Mouse (Mus musculus): ENCODE results near the gene Adcy1. TPM values are rescaled to one million over a fixed set of nuclear protein-coding genes. Genes with fewer than 3 reads are reported as not detected.
A peak's percentile ranks its signal among the peaks of the same experiment; 100 is the strongest.

Adcy1 gene
- total RNA-seq, 1 experiment from 2014 or later, result not detected

DNA sequence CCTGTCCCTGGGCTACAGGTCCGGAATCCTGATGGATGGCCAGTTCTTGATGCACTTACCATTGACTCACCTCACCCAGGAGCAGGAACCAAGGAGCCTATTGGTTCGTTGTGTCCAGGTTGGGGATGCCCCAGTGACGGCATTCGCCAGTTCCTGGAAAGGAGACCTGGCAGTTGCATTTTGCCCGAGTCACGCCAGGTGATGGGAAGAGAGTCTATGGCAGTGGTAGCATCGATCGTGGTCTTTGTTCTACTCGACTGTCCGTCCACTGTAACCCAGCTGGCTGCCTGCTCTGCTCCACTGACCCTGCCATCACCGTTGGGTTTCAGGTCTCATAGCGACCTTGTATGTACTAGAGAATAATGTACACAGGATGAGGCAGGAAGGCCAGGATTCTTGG lies 89.1 kb downstream of the Adcy1 start:
- no peak for ATAC-seq (replicated peaks in 1 of 2; ENCODE audit: insufficient read depth in 1 of 2, low FRiP score in 2 of 2, low TSS enrichment in 1 of 2, low read depth in 1 of 2, poor library complexity in 2 of 2, severe bottlenecking in 2 of 2)

DNA sequence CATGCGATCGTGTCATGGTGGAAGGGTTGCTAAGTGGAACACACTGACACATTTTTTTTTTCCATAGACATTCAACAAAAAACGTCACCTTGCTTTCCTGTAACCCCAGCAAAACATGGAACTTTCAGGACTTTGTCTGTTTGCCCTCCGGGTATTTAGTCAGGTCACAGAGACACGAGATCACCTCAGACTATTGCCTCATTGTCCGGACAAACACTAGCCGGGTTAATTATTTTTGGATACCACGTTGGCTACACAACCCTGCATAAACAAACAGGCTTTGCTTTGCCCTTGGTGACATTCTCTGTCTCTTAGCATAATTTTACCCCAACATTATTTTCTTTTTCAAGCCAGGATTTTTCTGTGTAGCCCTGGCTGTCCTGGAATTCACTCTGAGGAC lies 89.8 kb downstream of the Adcy1 start:
- ATAC-seq (replicated peaks in 1 of 2; ENCODE audit: insufficient read depth in 1 of 2, low FRiP score in 2 of 2, low TSS enrichment in 1 of 2, low read depth in 1 of 2, poor library complexity in 2 of 2, severe bottlenecking in 2 of 2), result no peak

DNA sequence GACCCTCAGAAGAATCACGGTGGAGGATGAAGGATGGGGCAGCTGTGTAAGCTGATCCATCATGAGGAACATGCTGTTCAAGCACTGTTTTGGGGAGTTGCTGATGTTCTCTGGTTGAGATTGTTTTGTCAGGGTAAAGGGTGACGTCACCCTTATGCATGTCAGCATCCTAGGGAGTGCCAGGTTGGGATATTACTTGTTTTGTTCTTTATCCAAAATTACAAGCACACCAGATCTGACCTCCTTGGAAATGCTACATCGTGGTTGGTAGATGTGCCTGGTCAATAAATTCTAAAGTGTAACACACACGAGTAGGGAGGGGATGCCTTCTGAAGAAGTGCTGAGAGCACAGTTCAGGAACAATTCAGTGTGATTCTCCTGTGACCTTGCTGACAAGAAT lies 93.1 kb downstream of the Adcy1 start:
- no peak for ATAC-seq (replicated peaks in 1 of 2; ENCODE audit: insufficient read depth in 1 of 2, low FRiP score in 2 of 2, low TSS enrichment in 1 of 2, low read depth in 1 of 2, poor library complexity in 2 of 2, severe bottlenecking in 2 of 2)

DNA sequence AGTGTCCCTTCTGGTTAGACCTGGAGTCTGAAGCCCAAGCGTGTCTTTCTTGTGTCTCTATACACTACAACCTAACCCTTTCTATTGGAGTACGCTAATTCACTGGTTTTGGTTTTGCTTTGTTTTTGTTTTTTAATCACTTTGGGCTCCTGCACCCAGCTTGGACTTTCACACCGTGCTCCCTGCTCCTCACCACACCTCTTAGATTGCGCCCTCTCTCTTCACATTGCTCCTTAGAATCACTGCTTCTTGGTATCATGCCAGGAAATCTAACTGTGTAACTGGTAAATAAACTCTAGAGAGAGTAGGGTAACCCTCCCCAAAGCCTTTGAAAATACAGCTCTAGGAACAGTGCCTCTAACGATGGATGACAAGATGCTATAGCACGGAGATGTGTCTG lies 94.9 kb downstream of the Adcy1 start:
- ATAC-seq (replicated peaks in 1 of 2; ENCODE audit: insufficient read depth in 1 of 2, low FRiP score in 2 of 2, low TSS enrichment in 1 of 2, low read depth in 1 of 2, poor library complexity in 2 of 2, severe bottlenecking in 2 of 2), result no peak

DNA sequence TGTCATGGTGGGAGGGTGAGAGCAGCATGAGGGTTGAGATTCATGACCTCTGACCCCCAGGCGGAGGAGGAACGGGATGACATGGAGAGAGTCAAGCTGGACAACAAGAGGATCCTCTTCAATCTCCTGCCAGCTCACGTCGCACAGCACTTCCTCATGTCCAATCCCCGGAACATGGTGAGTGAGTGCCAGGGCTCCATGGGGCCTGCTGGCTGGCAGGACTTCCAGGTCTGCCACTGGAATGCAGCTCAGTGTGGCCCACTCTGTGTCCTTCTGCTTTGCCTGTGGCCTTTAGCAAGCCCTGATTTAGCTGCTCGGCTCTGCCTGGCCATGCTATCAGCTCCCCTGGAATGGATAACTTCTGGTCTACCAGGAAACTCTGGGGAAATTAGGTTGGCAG lies 96.9 kb downstream of the Adcy1 start:
- no peak for ATAC-seq (replicated peaks in 1 of 2; ENCODE audit: insufficient read depth in 1 of 2, low FRiP score in 2 of 2, low TSS enrichment in 1 of 2, low read depth in 1 of 2, poor library complexity in 2 of 2, severe bottlenecking in 2 of 2)

DNA sequence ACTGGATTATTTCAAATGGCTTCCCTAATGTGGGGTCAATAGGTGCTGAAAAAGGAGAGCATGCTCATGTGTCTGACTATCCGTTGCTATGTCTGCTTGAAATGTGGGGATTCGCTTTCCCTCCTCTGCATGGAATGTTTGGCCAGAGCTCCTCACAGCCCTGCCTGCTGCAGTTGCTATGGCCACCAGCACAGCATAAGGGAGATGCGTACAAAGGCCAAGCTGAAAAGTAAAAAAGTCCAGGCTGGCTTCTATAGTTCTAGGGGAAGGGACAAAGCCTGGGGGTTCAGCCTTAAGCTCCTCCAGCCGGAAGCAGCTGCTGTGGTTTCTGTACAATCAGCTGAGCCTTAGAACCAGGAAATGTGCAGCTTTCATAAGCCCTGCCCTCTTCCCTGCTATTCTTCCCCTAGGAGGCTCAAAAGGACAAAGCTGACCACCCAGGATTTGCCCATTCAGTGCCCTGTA lies 97.4 kb downstream of the Adcy1 start:
- ATAC-seq (replicated peaks in 1 of 2; ENCODE audit: insufficient read depth in 1 of 2, low FRiP score in 2 of 2, low TSS enrichment in 1 of 2, low read depth in 1 of 2, poor library complexity in 2 of 2, severe bottlenecking in 2 of 2), result peak in 1 of 2 experiments; percentile 42; a peak in 1 of 4 replicates

DNA sequence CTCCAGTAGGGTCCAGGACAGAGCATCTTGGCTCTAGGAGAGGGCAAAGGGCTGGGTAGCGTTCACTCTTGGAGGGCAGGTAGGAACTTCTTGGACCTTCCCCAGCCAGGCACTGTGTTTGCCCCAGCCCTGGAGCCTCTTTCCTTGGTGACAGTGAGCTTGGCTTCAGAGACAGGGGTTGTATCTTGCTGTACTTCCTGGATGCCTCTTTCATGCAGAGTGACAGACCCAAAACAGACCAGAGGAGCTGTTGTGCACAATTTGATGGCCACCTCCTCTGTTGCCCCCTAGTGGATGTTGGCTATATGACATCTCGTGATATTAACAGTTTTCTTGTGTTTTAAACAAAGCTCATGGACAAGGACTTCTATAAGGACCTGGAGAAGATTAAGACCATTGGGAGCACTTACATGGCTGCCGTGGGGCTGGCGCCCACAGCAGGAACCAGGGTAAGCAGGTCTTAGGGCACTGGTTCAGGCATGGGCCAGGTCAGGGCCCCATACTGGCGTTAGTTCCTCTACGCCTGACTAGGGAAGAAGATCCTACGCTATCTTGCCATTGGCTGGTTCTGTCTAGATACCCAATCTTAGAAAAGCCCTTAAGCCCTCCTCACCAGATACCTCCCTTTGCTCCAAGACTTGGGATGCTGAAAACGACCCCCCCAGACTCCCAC lies 98.3 kb downstream of the Adcy1 start:
- no peak for ATAC-seq (replicated peaks in 1 of 2; ENCODE audit: insufficient read depth in 1 of 2, low FRiP score in 2 of 2, low TSS enrichment in 1 of 2, low read depth in 1 of 2, poor library complexity in 2 of 2, severe bottlenecking in 2 of 2)

DNA sequence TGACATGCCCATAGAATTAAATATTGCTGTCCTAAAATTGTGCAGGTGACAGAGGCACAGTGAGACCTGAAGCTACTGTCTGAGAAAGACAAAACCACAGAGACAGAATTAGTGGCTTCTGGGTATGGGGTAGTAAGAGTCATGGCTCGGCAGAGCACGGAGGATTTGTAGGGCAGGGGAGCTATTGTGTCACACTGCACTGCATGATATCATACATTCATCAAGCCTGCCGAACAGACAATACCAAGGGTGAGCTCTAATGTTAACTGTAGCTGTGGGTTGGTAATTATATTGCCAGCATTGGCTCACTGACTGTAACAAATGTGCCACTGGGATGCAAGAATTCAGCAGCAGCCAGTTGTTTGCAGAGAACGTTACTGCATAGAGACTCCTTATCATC lies 101.1 kb downstream of the Adcy1 start:
- no peak for ATAC-seq (replicated peaks in 1 of 2; ENCODE audit: insufficient read depth in 1 of 2, low FRiP score in 2 of 2, low TSS enrichment in 1 of 2, low read depth in 1 of 2, poor library complexity in 2 of 2, severe bottlenecking in 2 of 2)

DNA sequence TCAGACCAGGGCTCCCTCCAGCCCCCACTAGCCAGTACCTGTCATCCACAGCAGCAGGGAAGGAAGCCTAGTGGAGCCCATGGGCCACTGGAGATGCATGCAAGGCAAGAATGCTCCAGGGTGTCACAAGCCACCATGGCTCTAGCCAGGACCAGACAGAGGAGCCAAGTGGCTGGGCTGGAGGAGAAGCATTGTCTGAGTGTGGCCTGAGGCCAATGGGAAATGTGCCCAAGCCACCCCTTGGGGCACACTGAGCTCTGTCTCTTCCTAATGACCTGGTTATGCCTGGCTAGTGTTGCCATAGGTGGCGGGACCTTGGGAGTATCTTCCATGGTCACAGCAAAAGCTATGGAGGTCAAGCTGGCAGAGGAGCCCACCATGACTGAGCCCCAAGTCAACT lies 106.4 kb downstream of the Adcy1 start:
- ATAC-seq (replicated peaks in 1 of 2; ENCODE audit: insufficient read depth in 1 of 2, low FRiP score in 2 of 2, low TSS enrichment in 1 of 2, low read depth in 1 of 2, poor library complexity in 2 of 2, severe bottlenecking in 2 of 2), result no peak

DNA sequence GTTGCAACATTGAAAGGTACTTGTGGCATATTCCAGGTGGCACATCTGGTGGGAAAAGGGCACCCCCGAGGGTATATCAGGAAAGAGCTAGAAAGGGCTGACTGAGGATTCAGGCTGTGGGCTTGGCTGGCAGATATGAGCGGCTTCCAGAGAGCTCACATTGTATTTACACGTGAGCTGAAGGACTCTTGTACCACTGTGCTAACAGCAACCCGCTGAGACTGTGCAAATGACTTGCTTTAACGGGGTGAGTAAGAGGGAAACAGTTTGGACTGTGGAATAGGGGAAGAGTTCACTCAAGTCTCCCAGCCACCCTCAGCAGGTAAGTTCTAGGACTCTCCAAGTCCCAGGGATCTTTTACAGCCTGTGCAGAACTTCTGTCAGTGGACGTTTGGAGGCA lies 110.4 kb downstream of the Adcy1 start:
- ATAC-seq (replicated peaks in 1 of 2; ENCODE audit: insufficient read depth in 1 of 2, low FRiP score in 2 of 2, low TSS enrichment in 1 of 2, low read depth in 1 of 2, poor library complexity in 2 of 2, severe bottlenecking in 2 of 2), result no peak

DNA sequence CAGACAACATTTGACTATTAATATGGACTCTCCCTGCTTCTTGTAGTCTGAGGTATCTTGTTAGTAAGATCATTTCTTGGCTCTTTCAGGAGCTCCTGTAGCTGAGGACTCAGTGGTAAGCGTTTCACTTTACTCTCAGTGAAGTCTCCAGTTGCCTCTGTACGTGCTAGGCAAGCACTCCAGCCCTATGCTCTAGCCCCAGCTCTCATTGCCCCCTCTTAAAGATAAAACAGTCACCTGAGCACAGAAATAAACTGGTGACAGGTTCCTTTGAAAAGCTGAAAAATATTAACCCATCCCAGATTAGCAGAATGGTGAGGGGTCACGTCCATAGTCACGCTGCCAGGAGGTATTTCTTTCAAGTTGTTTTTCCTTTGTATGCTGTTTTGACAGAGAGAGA lies 115.4 kb downstream of the Adcy1 start:
- no peak for ATAC-seq (replicated peaks in 1 of 2; ENCODE audit: insufficient read depth in 1 of 2, low FRiP score in 2 of 2, low TSS enrichment in 1 of 2, low read depth in 1 of 2, poor library complexity in 2 of 2, severe bottlenecking in 2 of 2)

DNA sequence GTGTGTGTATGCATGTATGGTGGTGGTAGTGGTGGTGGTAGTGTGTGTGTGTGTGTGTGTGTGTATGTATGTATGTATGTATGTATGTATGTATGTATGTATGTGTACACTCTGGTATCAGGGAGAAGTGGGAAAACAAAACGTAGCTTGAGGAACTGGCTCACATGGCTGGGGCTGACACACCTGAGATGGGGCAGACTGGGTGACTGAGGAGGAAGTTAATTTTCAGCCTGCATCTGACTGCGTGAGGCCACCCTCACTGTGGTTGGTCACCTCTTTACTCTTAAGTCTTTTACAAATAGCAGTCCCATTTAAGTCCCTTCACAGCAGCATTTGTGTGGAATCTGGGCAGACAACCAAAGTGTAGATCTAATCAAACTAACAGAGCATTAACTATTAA lies 116.0 kb downstream of the Adcy1 start:
- ATAC-seq (replicated peaks in 1 of 2; ENCODE audit: insufficient read depth in 1 of 2, low FRiP score in 2 of 2, low TSS enrichment in 1 of 2, low read depth in 1 of 2, poor library complexity in 2 of 2, severe bottlenecking in 2 of 2), result no peak

DNA sequence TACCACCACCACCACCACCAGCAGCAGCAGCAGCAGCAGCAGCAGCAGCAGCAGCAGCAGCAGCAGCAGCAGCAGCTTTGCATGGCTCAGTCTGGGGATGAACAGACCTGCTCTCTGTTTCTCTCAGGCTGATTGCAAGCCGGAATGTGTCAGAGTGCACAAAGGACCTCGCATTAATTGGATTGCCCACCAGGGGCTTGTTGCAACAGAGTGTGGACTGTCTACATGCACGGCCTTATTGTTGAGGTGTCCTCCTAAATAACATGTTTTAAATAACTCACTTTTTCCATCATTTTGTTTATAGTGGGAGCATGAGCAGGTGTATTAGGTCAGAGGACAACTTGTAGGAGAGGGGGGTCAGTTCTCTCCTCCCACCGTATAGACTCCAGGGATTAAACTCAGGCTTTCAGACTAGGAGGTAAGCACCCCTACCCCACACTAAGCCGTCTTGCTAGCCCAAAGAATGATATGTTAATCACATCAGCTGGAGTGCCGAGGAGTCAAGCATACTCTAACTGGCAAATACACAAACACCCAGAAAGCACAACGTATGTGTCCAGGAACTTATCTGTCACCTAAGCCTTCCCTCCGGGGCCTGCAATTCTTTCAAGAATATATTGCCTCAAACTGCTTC lies 119.2 kb downstream of the Adcy1 start:
- ATAC-seq (replicated peaks in 1 of 2; ENCODE audit: insufficient read depth in 1 of 2, low FRiP score in 2 of 2, low TSS enrichment in 1 of 2, low read depth in 1 of 2, poor library complexity in 2 of 2, severe bottlenecking in 2 of 2), result no peak

DNA sequence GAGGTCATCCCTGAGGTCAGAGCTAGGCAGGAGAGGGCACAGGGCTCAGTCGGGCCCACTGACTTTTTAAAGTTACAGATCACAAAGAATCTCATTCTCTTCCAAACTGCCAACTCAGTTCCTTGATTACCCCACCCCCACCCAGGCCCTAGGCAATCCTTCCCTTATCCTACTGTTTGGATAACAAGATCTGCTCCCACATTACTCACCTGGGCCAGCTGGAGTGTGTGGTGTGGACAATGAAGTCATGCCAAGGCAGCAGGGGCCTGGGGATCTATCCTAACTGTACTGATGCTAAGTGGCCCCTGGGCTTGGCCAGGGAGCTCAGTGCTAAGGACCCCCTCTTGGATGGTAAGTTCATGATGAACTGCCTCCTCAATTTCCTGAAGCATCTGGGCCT lies 121.1 kb downstream of the Adcy1 start:
- no peak for ATAC-seq (replicated peaks in 1 of 2; ENCODE audit: insufficient read depth in 1 of 2, low FRiP score in 2 of 2, low TSS enrichment in 1 of 2, low read depth in 1 of 2, poor library complexity in 2 of 2, severe bottlenecking in 2 of 2)

DNA sequence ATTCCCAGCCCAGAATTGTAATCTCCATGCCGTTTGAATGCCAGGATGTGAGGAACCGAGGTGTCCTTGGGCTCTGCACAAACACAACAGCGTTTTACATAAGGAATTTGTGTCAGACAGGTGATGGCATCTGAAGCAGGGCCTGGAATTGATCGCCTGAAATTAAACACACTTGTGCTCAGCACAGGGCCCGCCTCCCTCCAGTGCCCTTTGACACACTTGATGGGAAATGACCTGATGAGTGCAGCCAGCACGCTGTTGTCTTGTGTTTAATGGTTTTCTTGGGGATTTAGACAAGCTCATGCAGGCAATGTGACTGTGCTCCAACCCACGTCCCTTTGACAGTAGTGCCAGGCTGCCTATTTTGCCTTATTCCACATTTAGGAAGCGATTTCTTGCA lies 124.2 kb downstream of the Adcy1 start:
- ATAC-seq (replicated peaks in 1 of 2; ENCODE audit: insufficient read depth in 1 of 2, low FRiP score in 2 of 2, low TSS enrichment in 1 of 2, low read depth in 1 of 2, poor library complexity in 2 of 2, severe bottlenecking in 2 of 2), result no peak

DNA sequence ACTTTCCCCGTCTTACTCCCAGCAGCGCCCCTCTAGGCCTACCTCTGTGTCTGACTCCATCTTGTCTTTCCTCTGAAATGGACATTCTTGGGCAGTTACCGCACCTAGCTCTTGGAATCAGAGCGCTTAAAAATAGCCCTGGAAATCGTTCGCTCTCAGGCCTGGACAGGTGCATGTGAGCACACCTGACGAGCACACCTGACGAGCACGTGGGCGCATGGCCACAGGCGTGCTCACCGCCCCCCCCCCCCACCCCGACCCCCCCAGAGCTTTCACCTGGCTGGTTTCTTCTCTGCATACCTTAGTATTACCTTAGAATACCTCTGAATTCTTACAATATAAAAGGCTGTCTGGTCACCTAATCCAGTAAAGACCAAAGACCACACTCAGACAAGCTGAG lies 125.2 kb downstream of the Adcy1 start, which contains the start of gene Gm11985:
TSS of gene Gm11985 (minus strand) at position 101 of the 400 bp plus-strand sequence.
- ATAC-seq (replicated peaks in 1 of 2; ENCODE audit: insufficient read depth in 1 of 2, low FRiP score in 2 of 2, low TSS enrichment in 1 of 2, low read depth in 1 of 2, poor library complexity in 2 of 2, severe bottlenecking in 2 of 2), result no peak

DNA sequence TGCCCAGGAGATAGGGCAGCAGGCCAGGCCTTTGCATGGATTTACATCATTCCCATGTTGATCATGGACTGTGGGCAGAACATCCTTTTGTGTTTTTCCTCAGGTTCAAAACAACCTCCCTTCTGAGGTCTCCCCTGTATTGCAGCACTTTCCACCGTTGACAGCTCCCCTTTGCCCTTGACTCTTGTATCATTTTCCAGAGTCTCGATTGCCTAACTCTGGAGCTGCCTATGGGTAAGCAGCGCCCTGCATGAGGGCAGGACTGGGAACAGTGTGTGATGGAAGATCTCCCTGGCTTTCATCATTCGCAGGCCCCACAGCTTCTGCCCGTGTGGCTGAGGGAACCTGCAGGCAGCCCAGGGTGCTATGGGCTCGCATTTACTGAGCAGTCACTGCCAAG lies 129.4 kb downstream of the Adcy1 start:
- no peak for ATAC-seq (replicated peaks in 1 of 2; ENCODE audit: insufficient read depth in 1 of 2, low FRiP score in 2 of 2, low TSS enrichment in 1 of 2, low read depth in 1 of 2, poor library complexity in 2 of 2, severe bottlenecking in 2 of 2)

DNA sequence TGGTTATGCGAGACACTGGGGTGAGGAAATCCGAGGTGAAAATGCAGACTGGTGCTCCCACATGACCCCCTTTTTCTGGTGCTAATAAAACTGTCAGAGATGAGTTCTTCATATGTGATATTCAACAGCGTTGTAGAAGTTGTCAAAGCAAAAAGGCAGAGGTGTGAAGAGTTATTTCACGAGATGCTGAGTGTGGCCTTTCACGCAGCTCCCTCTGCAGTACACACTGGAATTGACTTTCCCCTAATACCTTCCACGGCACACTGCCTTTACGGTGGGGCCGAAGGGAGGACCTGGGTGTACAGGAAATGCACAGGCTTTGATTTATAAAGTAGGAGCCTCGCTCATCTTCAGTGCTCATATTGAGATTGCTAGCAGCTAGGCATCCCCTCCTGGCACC lies 129.8 kb downstream of the Adcy1 start:
- no peak for ATAC-seq (replicated peaks in 1 of 2; ENCODE audit: insufficient read depth in 1 of 2, low FRiP score in 2 of 2, low TSS enrichment in 1 of 2, low read depth in 1 of 2, poor library complexity in 2 of 2, severe bottlenecking in 2 of 2)

All from hematopoietic stem cell, adult 5-6 weeks (primary cell).